Mouse (Mus musculus) lung, adult 18-20 months (tissue): Measurements from ENCODE around the gene Fbrs.
"Not testable (repeated sequence)": the region's sequence is repeated elsewhere in the genome, so short reads cannot be mapped to it uniquely, and the experiment has no call there.

Experiments used
- DNase-seq, 2 experiments: peaks; one replicate each; pipeline ENCODE4 v3.0.0; 2022; ENCODE audit warnings: mixed read lengths in 2 of 2

The Fbrs gene

DNA sequence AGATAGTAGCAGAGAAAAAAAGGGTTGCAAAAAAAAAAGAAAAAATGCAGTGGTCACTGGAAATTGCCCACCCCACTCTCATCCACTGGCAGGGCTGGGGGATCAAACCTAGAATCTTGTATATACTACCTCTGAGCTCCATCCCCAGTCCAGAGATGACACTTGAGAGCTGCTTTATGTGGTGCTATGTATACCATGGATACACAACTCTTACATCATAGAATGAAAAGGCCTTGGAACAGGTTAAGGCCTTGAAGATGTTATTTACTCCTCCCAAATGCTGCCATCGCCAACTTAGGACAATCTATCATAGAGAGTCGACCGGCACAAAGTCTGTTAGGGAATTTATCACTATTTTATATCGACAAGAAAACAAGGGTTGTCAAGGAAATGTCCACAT, 2.1 kb upstream of the Fbrs start:
- DNase-seq, result no peak

DNA sequence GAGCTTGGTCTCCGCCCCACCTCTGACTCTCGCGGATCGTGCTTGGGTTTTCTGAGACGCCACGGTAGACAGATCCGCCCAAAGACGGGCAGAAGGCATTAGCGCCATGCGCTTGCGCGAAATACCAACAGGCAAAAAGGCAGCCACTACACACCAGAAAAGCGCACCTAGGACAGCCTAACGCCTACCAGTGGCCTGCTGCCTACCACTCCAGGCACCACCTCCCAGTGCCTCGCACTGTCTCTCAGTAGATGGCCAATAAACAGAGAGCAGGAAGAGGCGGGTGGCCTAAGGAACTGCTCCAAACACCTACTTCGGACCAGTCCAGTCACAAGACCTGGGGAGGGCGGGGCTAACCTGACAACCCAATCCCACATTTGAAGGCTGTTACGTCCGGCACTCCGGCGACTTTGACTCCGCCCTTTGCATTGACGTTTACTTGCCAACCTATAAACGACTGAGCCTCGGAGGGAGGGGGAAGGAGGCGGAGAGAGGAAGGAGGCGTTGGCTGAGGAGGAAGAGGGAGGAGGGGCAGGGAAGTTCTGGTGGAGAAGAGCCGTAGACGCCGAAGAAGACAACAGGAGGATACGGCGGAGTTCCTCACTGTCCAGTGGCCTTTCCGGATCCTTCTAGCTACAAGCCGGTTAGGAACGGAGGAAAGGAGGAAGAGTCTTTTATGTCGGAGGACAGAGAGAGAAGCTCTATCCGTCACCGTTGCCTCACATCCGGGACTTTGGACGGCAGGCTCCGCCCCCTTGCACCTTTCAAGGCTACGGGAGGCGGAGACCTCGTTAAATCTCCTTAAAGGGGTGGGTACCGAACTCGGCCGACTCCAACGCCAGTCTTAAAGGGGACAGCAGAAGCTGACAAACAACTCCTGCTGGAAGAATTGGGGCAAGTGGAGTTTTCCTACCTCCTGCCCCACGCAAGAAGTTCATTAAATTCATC, 1.0 kb upstream of the Fbrs start:
- DNase-seq, result peak; percentile 100

DNA sequence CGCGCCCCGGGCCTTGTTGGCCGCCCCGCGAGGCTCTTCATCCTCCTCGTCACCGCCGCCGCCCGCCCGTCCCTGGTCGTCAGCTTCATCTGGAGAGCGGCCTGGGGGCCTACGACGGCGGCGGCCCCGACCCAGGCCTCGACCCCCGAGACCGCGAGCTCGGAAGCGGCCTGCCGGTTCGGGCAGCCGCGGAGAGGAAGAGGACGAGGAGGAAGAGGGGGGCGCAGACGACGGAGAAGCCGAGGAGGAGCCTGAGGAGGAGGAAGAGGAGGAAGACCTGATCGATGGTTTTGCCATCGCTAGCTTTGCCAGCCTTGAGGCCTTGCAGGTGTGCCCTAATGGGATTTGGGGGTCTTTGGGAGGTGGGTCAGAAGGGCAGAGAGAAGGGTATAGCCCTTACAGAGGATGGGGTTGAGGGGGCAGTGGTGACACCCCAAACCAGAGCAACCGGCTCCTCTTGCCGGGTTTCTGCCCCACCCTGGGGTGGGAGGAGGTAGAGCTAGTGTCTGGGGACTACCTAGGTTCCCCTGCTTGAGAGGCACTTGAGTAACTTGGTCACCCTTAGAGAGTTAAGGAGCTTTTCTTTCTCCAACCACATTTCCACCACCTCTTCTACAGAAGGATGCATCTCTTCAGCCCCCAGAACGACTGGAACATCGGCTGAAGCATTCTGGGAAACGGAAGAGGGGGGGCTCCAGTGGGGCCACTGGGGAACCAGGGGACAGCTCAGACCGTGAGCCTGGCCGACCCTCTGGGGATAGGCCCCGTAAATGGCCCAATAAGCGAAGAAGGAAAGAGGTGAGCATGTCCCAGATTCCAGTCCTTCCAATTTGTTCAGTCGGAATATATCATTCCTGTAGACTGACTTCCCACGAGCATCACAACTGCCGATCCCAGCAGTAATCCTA, 573 bp downstream of the Fbrs start:
- peak; percentile 40 to 45 for DNase-seq

DNA sequence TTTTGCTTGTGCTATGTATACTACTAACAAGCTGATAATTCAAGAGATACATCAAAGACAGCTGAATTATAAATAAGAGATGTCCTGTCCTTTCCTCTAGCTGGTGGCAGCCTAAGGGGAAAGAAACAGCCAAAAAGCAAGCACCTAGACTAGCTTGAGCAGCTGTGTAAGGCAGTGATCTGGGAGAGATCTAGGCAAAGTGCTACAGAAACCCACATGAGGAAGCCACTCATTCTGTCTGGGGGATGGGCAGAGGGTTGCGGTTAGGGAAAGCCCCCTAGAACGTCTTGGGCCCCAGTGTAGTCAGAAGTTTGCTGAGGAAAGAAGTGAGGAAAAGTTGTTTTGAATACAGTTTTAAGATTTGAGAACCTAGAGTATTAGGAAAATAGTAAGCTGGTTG, 1.3 kb downstream of the Fbrs start:
- peak in 1 of 2 experiments; percentile 38 for DNase-seq

DNA sequence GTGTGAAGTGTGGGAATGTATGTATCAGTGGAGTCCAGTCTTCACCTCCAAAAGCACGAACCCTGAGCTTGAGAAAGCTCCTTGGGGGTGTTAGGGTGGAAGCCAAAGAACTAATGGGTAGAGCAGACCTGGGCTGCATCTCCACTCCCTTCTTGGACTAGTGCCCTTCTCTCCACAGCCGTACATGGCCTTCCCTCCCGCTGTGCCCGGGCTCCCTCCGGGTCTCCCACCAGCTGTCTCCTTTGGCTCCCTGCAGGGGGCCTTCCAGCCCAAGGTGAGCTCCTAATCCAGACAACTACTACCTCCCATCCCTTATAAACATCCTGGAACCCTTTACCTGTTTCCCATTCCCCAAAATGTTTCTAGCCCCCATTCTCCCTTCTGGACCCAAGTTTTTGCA, 6.4 kb downstream of the Fbrs start:
- DNase-seq, result no peak

DNA sequence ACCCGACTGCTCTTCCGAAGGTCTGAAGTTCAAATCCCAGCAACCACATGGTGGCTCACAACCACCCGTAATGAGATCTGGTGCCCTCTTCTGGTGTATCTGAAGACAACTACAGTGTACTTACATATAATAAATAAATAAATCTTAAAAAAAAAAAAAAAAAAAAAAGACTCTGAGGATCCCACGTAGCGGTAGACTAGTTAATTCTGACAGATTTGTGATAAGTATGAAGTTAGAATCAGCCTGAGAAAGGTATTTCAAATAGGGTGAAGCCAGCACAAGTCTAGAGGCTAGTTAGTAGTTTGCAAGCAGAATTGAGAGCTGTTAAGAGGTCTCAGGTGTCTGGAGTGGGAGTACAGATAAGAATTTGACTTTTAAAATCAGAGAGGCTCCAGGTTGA, 9.4 kb downstream of the Fbrs start:
- not testable (repeated sequence) for DNase-seq

DNA sequence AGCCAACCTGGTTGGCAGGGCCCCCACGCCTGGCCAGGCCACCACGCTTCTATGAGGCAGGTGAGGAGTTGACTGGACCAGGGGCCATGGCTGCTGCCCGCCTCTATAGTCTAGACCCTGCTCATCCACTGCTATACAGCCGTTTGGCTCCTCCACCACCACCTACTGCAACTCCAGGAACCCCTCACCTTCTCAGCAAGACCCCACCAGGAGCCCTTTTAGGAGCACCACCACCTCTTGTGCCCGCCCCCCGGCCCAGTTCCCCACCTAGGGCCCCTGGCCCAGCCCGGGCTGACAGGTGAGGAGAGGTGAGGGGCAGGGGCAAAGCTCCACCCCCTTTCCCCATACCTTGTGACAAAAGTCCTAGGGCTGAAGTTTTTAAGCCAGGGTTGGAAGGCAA, 11.0 kb downstream of the Fbrs start:
- DNase-seq, result no peak

DNA sequence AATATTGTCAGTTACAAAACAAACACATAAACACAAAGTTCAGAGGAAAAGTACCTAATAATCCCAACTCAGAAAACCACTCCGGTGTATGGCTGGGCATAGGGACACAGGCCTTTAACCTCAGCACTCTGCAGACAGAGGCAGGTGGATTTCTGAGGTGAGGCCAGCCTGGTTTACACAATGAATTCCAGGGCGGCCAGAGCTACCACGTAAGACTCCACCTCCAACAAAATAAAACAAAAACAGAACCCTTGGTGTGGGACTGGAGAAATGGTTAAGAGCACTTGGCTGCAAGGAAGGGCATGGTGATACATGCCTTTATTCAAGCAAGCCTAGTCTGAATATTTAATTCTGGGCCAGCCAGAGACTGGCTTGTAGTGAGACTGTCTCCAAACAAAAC, 12.8 kb downstream of the Fbrs start:
- DNase-seq, result peak; percentile 43 to 44

DNA sequence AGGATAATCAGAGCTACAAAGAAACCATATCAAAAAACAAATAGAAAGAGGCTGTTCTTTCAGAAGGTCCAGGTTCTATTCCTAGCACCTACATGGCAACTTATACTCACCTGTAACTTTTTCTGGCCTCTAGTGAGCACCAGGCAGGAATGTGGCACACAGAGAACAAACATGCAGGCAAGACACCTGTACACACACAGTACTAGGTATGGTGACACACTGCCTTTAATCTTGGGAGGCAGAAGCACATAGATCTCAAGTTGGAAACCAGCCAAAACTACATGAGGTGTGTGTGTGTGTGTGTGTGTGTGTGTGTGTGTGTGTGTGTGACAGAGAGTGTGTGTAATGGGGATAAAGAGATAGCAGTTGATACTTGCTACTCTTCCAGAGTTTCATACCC, 15.6 kb downstream of the Fbrs start:
- no peak for DNase-seq

DNA sequence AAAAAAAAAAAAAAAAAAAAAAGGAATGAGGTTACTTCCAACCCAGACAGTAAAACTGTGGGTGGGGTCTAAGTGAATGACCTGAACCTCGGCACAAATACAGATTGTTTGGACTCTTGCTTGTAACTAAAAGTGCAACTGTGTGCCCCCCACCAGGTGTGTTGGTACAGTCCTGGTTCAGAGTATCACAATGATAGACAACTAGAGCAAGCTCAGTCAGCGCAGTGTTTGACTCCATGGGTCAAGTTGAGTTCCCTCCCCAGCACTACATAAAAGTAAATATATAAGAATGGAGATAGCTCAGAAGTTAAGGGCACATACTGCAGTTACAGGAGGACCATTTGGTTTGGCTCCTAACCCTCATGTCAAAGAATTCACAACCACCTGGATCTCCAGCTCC, 18.4 kb downstream of the Fbrs start:
- no peak for DNase-seq

DNA sequence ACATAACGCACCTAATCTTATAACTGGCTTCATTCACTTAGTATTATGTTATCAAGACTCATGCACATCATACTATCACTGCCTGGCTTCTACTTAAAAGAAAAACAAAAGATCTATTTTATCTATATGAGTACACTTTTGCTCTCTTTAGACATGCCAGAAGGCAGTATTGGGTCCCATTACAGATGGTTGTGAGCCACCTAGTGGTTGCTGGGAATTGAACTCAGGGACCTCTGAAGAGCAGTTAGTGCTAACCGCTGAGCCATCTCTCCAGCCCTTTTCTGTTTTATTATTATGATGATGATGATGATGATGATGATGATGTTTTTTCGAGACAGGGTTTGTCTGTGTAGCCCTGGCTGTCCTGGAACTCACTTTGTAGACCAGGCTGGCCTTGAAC, 19.4 kb downstream of the Fbrs start:
- peak in 1 of 2 experiments; percentile 51 for DNase-seq

DNA sequence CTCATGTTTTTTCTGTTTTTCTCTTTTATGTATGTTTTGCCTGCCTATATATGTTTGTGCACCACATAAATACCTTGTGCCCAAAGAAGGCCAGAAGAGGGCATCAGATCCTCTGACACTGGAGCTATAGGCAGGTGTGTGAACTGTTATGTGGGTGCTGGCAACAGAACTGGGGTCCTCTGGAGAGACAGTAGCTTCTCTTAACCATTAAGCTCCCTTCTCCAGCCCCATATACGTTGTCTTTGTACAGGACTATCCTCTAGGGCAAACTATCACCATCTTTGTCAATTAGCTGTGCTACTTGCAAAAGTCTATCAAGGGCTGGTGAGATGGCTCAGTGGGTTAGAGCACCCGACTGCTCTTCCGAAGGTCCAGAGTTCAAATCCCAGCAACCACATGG, 29.3 kb downstream of the Fbrs start:
- DNase-seq, result no peak

DNA sequence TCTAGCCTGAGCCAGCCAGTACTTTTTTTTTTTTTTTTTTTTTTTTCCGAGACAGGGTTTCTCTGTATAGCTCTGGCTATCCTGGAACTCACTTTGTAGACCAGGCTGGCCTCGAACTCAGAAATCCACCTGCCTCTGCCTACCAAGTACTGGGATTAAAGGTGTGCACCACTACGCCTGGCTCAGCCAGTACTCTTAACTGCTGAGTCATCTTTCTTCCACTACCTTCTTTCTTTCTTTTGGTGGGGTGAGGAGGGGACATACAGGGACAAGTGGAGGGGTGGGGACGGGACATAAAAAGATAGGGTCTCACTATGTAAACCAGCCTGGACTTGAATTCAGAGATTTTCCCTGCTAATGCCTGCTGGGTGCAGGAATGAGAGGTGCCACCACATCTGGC, 30.8 kb downstream of the Fbrs start:
- not testable (repeated sequence) for DNase-seq

DNA sequence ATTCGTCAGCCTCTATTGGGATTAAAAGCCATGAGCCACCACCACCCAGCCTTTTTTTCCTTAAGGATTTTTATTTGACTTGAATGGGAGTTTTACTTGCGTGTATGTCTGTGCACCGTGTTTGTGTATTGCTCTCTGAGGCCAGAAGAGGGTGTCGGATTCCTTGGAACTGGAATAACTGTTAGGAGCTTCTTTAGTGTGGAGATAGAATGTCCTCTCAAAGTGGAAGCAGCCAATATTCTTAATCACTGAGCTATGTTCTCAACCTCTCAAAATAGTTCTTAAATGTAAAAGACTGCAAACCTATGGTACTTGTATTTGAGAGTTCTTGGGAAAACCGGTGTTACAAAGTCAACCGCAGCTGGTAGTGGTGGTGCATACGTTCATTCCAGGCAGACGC, 32.2 kb downstream of the Fbrs start:
- DNase-seq, result no peak

DNA sequence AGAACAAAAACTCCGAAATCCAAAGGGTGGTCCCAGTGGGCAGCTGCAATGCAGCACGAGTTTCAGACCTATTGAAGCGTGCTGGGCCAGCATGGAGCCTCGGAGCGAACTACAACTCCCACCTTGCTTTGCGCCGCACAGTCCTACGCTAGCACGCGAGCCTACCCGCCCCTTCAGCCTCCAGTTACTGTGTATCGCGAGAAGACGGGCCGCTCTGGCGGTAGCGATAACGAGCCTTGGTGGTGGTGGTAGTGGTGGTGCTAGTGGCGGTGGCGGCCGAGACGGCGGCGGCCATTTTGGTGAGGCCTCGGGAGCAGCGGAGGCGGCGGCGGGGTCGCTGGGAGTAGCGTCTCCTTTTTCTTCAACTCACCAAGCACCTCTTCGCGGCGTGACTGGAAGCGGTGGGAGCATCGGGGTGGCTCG, 32.8 kb downstream of the Fbrs start, which contains the start of gene Srcap:
Gene Srcap, plus strand, starts transcription at position 176 of the 423 bp plus-strand sequence.
- peak; percentile 98 for DNase-seq

DNA sequence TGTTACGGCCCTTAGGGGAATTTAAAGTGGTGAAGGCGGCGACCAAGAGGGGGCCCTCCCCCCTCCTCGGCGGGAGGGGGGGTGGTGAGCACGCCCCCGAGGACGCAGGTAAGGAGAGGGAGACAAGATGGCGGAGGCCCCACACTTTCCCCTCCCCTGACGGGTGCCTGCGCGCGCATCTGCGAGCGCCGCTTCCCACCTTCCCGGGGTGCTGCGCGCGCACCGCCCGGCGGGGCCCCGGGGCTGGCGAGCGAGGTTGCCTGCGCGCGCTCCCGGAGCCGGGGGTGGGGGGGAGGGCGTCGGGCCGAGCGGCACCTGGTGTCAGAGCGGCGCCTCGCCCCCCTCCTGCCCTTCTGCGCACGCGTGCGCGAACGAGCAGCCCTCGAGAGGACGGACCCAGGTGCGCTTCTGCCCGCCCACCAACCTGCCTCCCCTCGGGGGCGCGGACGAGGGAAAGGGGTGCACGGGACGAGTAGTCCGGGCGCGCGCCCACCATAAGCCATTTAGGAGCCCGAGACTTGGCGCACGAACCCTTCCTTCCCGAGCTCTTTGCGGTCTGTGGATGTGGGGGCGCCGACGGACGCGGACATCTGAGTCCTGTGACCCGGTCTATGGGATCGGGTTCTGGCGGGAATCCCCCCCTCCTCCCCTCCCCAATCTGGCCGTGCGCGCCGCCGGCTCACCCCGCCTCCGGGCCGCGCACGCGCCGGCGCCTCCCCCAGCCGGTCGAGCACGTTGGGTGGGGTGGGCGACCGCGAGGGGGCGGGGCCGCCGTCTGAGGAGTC, 33.4 kb downstream of the Fbrs start:
- DNase-seq, result peak; percentile 91

DNA sequence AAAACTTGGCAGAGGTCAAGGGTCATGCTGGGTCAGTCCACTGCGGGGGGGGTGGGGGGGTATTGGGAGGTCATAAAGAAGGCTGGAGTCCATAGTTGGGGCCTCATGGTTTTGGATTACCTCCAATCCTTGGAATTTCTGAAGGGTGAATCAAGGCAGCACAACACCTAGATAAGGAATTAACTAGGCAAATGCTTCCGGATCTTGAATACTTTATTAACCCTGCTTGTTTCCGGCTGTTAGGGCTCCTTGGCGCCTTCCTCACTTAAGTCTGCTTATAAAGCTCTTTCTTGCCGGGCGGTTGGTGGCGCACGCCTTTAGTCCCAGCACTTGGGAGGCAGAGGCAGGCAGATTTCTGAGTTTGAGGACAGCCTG, 34.0 kb downstream of the Fbrs start:
- peak in 1 of 2 experiments; percentile 33 for DNase-seq

DNA sequence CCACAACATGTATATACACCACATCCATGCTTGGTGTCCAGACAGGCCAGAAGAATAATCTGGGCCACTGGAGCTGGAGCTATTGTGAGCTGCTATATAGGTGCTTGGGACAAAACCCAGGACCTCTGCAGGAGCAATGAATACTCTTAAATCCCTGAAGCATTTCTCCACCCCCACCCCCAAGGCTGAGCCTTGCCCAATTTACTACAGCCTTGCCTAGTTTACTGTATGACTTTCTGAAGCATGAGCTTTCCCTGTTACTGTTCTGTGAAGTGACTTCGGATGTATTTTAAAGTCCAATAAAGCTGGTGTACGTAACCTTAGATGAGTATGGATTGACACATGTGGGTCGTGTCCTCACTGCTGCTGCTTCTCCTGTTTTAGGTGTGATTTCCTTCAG, 34.8 kb downstream of the Fbrs start:
- DNase-seq, result no peak

DNA sequence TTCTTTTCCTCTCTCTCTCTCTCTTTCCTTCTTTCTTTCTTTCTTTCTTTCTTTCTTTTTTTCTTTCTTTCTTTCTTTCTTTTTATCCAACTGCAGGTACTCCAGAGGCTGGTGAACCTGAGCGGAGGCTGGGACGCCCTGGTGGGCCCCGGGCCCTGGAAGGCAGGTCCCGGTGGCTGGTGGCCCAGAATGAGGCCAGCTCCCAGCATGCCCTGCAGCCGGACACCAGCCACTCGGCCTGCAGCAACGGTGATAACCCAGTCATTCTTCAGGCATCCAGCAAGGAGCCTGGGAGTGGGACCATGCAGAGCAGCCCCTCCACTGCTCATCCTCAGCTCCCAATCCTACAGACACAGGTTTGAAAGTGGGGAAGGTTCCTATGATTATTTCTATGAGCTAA, 36.8 kb downstream of the Fbrs start:
- no peak for DNase-seq

DNA sequence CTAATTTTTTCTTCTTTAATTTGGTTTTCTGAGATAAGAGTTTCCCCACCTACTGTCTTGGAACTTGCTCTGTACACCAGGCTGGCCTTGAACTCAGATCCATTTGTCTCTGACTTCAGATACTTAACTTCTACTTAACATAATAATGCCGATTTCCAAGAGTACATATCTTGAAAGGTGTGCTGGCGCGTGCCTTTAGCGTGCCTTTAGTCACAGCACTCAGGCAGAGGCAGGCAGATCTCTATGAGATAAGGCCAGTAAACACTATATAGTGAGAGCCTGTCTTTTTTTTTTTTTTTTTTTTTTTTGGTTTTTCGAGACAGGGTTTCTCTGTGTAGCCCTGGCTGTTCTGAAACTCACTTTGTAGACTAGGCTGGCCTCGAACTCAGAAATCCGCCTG, 37.3 kb downstream of the Fbrs start:
- no peak for DNase-seq

DNA sequence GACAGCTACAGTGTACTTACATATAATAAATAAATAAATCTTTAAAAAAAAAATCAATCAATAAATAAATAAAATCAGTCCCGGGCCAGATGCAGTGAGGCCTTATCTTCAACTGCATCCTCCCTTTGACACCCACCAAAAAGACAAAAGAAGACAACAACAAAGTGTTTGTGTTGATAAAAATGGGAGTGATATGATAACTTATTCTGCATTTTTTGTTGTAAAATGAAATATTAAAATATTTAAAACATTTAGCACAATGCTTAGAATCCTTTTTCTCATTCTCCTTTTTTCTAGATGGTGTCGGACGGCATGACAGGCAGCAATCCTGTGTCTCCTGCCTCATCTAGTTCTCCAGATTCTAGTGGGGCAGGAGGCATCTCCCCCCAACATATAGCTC, 40.3 kb downstream of the Fbrs start, which contains the start of gene Gm42715:
Gene Gm42715, plus strand, starts transcription at position 301 of the 400 bp plus-strand sequence.
- no peak for DNase-seq
